In genomic region chr14:21088731-21089130, GRCm38 (mm10) we compare ENCODE assay signal across 21 mouse cellular contexts. TPM values are rescaled to one million over a fixed set of nuclear protein-coding genes. Genes with fewer than 3 reads are reported as not detected.
A peak's percentile ranks its signal among the peaks of the same experiment; 100 is the strongest.
DNase-seq lines count a peak whose midpoint lies in the region; ATAC-seq and TF ChIP-seq lines count a peak whose summit lies in the region.
"Had no signal": no experiment of that assay in that cellular context is flagged by ENCODE, and none has a peak within 500 bp of the region (broad histone marks: within the 10 kb centered on the region; RNA-seq: fewer than 3 reads in every experiment).

No protein-coding gene starts in this region.

- H3K9ac ChIP-seq in liver, adult 2 months (ENCODE audit: low read depth, low read length): peak overlapping the region; percentile 33; the same call in 1 of the 2 replicates
- H3K9ac ChIP-seq in liver, embryonic 12.5 days: no peak overlapping the region
- peak overlapping the region; percentile 12; the same call in 1 of the 2 replicates for H3K9ac ChIP-seq in embryonic facial prominence, embryonic 12.5 days
- H3K9ac ChIP-seq: forebrain, postnatal 0 days; hindbrain, embryonic 15.5 days; midbrain, embryonic 12.5 days; stomach, embryonic 15.5 days had no signal

- peaks cover 22% of the 10 kb centered on the region for H3K36me3 ChIP-seq in liver, adult 2 months (ENCODE audit: control insufficient read depth, insufficient read depth, low read length)
- peaks cover 15% of the 10 kb centered on the region for H3K36me3 ChIP-seq in liver, embryonic 12.5 days
- 0 out of 2 replicates have a peak, but pooled peaks cover 4% of the 10 kb centered on the region for H3K36me3 ChIP-seq in embryonic facial prominence, embryonic 12.5 days
- H3K36me3 ChIP-seq: hindbrain, embryonic 15.5 days had no signal

- H3K27ac ChIP-seq in gastrocnemius, adult 2 months: peak overlapping the region; percentile 2; the same call in 1 of the 2 replicates
- no peak overlapping the region; the same call in 1 of the 2 replicates for H3K27ac ChIP-seq in liver, adult 2 months (replicated peaks; ENCODE audit: insufficient read depth, low read depth, low read length)
- H3K27ac ChIP-seq in liver, embryonic 12.5 days: no peak overlapping the region
- peak overlapping the region; percentile 30; the same call in 1 of the 2 replicates for H3K27ac ChIP-seq in embryonic facial prominence, embryonic 12.5 days
- no peak overlapping the region for H3K27ac ChIP-seq in layer of hippocampus, adult 2 months
- H3K27ac ChIP-seq: hindbrain, embryonic 15.5 days; kidney, postnatal 0 days; macrophage; midbrain, embryonic 12.5 days; stomach, embryonic 15.5 days had no signal

- ATAC-seq in liver, embryonic 12.5 days: no peak
- no peak for ATAC-seq in embryonic facial prominence, embryonic 12.5 days (ENCODE audit: insufficient number of reproducible peaks, insufficient read depth, low FRiP score, low TSS enrichment)
- ATAC-seq: intestine, embryonic 16.5 days; Patski had no signal

- H3K9me3 ChIP-seq in liver, embryonic 12.5 days (replicated peaks): no peaks in the 10 kb centered on the region
- H3K9me3 ChIP-seq in embryonic facial prominence, embryonic 12.5 days: no peaks in the 10 kb centered on the region
- H3K9me3 ChIP-seq: hindbrain, embryonic 15.5 days; midbrain, embryonic 12.5 days; stomach, embryonic 15.5 days had no signal

- 52% methylated on average over 3 of the region's 3 CpGs for WGBS in liver, adult 2 months
- 60% methylated on average over 3 of the region's 3 CpGs for WGBS in liver, embryonic 12.5 days (ENCODE audit: insufficient replicate concordance)
- WGBS in embryonic facial prominence, embryonic 12.5 days: 38% methylated on average over 3 of the region's 3 CpGs

- peaks cover 40% of the 10 kb centered on the region for H3K4me1 ChIP-seq in liver, adult 2 months (ENCODE audit: control insufficient read depth, insufficient read depth, low read length)
- H3K4me1 ChIP-seq in liver, embryonic 12.5 days: peaks cover 60% of the 10 kb centered on the region
- H3K4me1 ChIP-seq in embryonic facial prominence, embryonic 12.5 days: peaks cover 33% of the 10 kb centered on the region
- H3K4me1 ChIP-seq: hindbrain, embryonic 15.5 days; midbrain, embryonic 12.5 days had no signal

- TF ChIP-seq CTCF in gastrocnemius, adult 2 months (IDR thresholded peaks at IDR 0.05): no peak
- no peak for TF ChIP-seq CTCF in liver, adult 2 months (IDR thresholded peaks at IDR 0.05; ENCODE audit: low read depth, low read length)
- TF ChIP-seq CTCF in layer of hippocampus, adult 2 months (conservative IDR thresholded peaks at IDR 0.05): no peak

- H3K79me2 ChIP-seq in liver, adult 2 months (ENCODE audit: control insufficient read depth, insufficient read depth, low read length): peaks cover 24% of the 10 kb centered on the region; the same call in 1 of the 2 replicates

- H3K4me3 ChIP-seq in gastrocnemius, adult 2 months: no peak overlapping the region
- H3K4me3 ChIP-seq in liver, adult 2 months (ENCODE audit: insufficient read depth, low read depth, low read length): no peak overlapping the region
- no peak overlapping the region for H3K4me3 ChIP-seq in liver, embryonic 12.5 days
- H3K4me3 ChIP-seq in embryonic facial prominence, embryonic 12.5 days: no peak overlapping the region
- no peak overlapping the region for H3K4me3 ChIP-seq in layer of hippocampus, adult 2 months
- H3K4me3 ChIP-seq: hindbrain, embryonic 15.5 days; midbrain, embryonic 12.5 days; stomach, embryonic 15.5 days had no signal

- no peaks in the 10 kb centered on the region for H3K27me3 ChIP-seq in liver, adult 2 months (ENCODE audit: control insufficient read depth, insufficient read depth, low read length)
- H3K27me3 ChIP-seq in liver, embryonic 12.5 days (replicated peaks): no peaks in the 10 kb centered on the region
- no peaks in the 10 kb centered on the region for H3K27me3 ChIP-seq in embryonic facial prominence, embryonic 12.5 days
- H3K27me3 ChIP-seq: hindbrain, embryonic 15.5 days; midbrain, embryonic 12.5 days; Patski; stomach, embryonic 15.5 days had no signal

- TF ChIP-seq POLR2A in liver, adult 2 months (IDR thresholded peaks at IDR 0.05; ENCODE audit: extremely low read depth, insufficient read depth, low read length): no peak

- no peak for DNase-seq in gastrocnemius, adult 2 months
- no peak for DNase-seq in gastrocnemius, postnatal 25 days
- DNase-seq in liver, adult 2 months (ENCODE audit: extremely low read depth, low read depth, low spot score): no peak
- peak; percentile 39 for DNase-seq in mesoderm, embryonic 11.5 days (ENCODE audit: low read depth, low spot score)
- no peak for DNase-seq in embryo, embryonic 10.5 days (ENCODE audit: low spot score)
- no peak for DNase-seq in layer of hippocampus, adult 2 months (ENCODE audit: low spot score in 2 of 2)
- DNase-seq: cerebellum, postnatal 14 days; forebrain, postnatal 0 days; gastrocnemius, postnatal 10 days; heart, postnatal 10 days; lung, adult 2 months; right cerebral cortex, postnatal 14 days had no signal

- no peak overlapping the region for H3K4me2 ChIP-seq in liver, embryonic 12.5 days
- H3K4me2 ChIP-seq in embryonic facial prominence, embryonic 12.5 days (replicated peaks): no peak overlapping the region
- H3K4me2 ChIP-seq: hindbrain, embryonic 15.5 days; midbrain, embryonic 12.5 days; stomach, embryonic 15.5 days had no signal

- intact Hi-C loops in gastrocnemius, adult 2 months (cut with DNase I): no loop called here

RNA-seq across cellular contexts. Expression of gene Adk, which starts 36.4 kb away (rescaled TPM):
- 100 to 1,000 TPM in 1 of 2 experiments, 10 to 100 TPM in 1; 77.1 to 152 TPM for total RNA-seq in gastrocnemius, adult 2 months (2021)
- total RNA-seq in gastrocnemius, postnatal 25 days (2021): 100 to 1,000 TPM in 1 of 2 experiments, 10 to 100 TPM in 1; 96.4 to 109 TPM
- 877 and 924 TPM in 2 replicates for total RNA-seq in liver, adult 2 months (2014; rRNA removed)
- polyA plus RNA-seq in liver, adult 2 months (2012; rRNA removed): 231 and 284 TPM in 2 replicates
- polyA plus RNA-seq in liver, embryonic 12.5 days (2016; fragmentation: Nextera tagmentation; extraction: Ambion mirVana): 195 and 206 TPM in 2 replicates
- 133 and 135 TPM in 2 replicates for polyA plus RNA-seq in embryonic facial prominence, embryonic 12.5 days (2016; fragmentation: Nextera tagmentation; extraction: Ambion mirVana)
- 10 to 100 TPM; 62.5 to 72.3 TPM for total RNA-seq in layer of hippocampus, adult 2 months (2021)

RNA-seq across cellular contexts. Expression of gene Ap3m1, which starts 36.4 kb away (rescaled TPM):
- total RNA-seq in gastrocnemius, adult 2 months (2021): 10 to 100 TPM; 34.6 to 41.0 TPM
- 10 to 100 TPM; 32.5 to 34.9 TPM for total RNA-seq in gastrocnemius, postnatal 25 days (2021)
- total RNA-seq in liver, adult 2 months (2014; rRNA removed): 126 and 143 TPM in 2 replicates
- 44.8 and 55.2 TPM in 2 replicates for polyA plus RNA-seq in liver, adult 2 months (2012; rRNA removed)
- 42.9 and 43.4 TPM in 2 replicates for polyA plus RNA-seq in liver, embryonic 12.5 days (2016; fragmentation: Nextera tagmentation; extraction: Ambion mirVana)
- polyA plus RNA-seq in embryonic facial prominence, embryonic 12.5 days (2016; fragmentation: Nextera tagmentation; extraction: Ambion mirVana): 80.6 and 87.3 TPM in 2 replicates
- total RNA-seq in layer of hippocampus, adult 2 months (2021): 10 to 100 TPM; 67.0 to 70.9 TPM

Comparison
In these comparisons a context has a peak if more than half of its experiments do, and no peak if none do; other contexts are left out.
1. H3K27ac ChIP-seq: peak in gastrocnemius, adult 2 months (single experiment) and embryonic facial prominence, embryonic 12.5 days (single experiment); none in liver, adult 2 months (single experiment), liver, embryonic 12.5 days (single experiment) and layer of hippocampus, adult 2 months (single experiment).